Mouse (Mus musculus) bone marrow, adult 2 months (tissue): ENCODE measurements around the gene Fam131a.

ENCODE experiments used
- CTCF ChIP-seq: fragments of 200-500 bp; IDR thresholded peaks from 2 replicates; pipeline ENCODE4 v1.5.1; 2011; ENCODE audit warnings: low read length, control low read depth; ENCODE audit not compliant: control insufficient read depth, insufficient read depth
- POLR2A ChIP-seq: fragments of 200-500 bp; IDR thresholded peaks from 2 replicates; pipeline ENCODE4 v1.6.1; 2011; ENCODE audit warnings: low read depth, mild to moderate bottlenecking, control low read depth, low read length, borderline replicate concordance; ENCODE audit not compliant: control insufficient read depth

DNA sequence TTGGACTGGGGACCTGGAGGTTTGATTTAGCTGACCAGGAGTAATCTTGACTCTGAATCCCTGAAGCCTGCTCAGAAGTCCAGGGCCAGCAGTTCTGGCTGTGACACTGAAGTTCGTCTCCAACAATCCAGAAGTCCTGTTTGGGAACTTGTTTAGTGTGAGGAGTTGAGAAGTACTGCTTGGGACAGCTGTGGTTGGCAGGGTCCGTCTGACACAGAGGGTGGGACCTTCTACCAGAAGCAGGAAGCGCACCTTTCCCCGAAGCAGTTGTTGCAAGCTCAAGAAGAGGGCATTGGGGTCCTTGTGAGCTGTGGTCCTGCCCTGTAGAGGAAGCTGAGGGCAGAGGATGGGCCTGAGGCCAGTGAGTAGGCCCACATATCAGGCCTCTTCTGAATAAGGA lies 32.7 kb downstream of the Fam131a start:
- TF ChIP-seq CTCF (no peak), POLR2A (no peak)
